Mouse (Mus musculus) thymus, postnatal 10 days (tissue): ENCODE data around the gene Arhgap24.

Experiments
- DNase-seq, 2 experiments: peaks; one replicate each; pipeline ENCODE4 v3.0.0; 2021; ENCODE audit warnings: low spot score in 2 of 2

Gene Arhgap24

GRCm38 (mm10) chr5:102502333-102502732 is 21.1 kb downstream of the Arhgap24 start:
- DNase-seq, result no peak

GRCm38 (mm10) chr5:102503066-102503465 is 21.9 kb downstream of the Arhgap24 start:
- DNase-seq, result no peak

GRCm38 (mm10) chr5:102503868-102504267 is 22.7 kb downstream of the Arhgap24 start:
- no peak for DNase-seq

- no peak for DNase-seq
Measured at GRCm38 (mm10) chr5:102504557-102504956, 23.4 kb downstream of the Arhgap24 start.

- DNase-seq, result no peak
Measured at GRCm38 (mm10) chr5:102508162-102508561, 27.0 kb downstream of the Arhgap24 start.

- no peak for DNase-seq
Measured at GRCm38 (mm10) chr5:102509381-102509780, 28.2 kb downstream of the Arhgap24 start.

- DNase-seq, result no peak
Measured at GRCm38 (mm10) chr5:102511651-102512050, 30.5 kb downstream of the Arhgap24 start.

GRCm38 (mm10) chr5:102515496-102515895 is 34.3 kb downstream of the Arhgap24 start:
- no peak for DNase-seq

GRCm38 (mm10) chr5:102520506-102520905 is 39.3 kb downstream of the Arhgap24 start:
- DNase-seq, result no peak

- no peak for DNase-seq
Measured at GRCm38 (mm10) chr5:102535311-102535710, 54.1 kb downstream of the Arhgap24 start.

GRCm38 (mm10) chr5:102537819-102538218 is 56.6 kb downstream of the Arhgap24 start:
- no peak for DNase-seq

- no peak for DNase-seq
Measured at GRCm38 (mm10) chr5:102546296-102546695, 65.1 kb downstream of the Arhgap24 start.

- DNase-seq, result no peak
Measured at GRCm38 (mm10) chr5:102547786-102548185, 66.6 kb downstream of the Arhgap24 start.

- no peak for DNase-seq
Measured at GRCm38 (mm10) chr5:102548382-102548781, 67.2 kb downstream of the Arhgap24 start.

- DNase-seq, result no peak
Measured at GRCm38 (mm10) chr5:102550211-102550610, 69.0 kb downstream of the Arhgap24 start.

GRCm38 (mm10) chr5:102550870-102551637 is 69.9 kb downstream of the Arhgap24 start:
- DNase-seq, result no peak

GRCm38 (mm10) chr5:102552533-102552932 is 71.3 kb downstream of the Arhgap24 start:
- DNase-seq, result no peak

- no peak for DNase-seq
Measured at GRCm38 (mm10) chr5:102555958-102556357, 74.8 kb downstream of the Arhgap24 start.

- DNase-seq, result no peak
Measured at GRCm38 (mm10) chr5:102560270-102560669, 79.1 kb downstream of the Arhgap24 start.

- no peak for DNase-seq
Measured at GRCm38 (mm10) chr5:102563971-102564370, 82.8 kb downstream of the Arhgap24 start.

- no peak for DNase-seq
Measured at GRCm38 (mm10) chr5:102568764-102569163, 87.6 kb downstream of the Arhgap24 start.

GRCm38 (mm10) chr5:102571445-102571844 is 90.3 kb downstream of the Arhgap24 start:
- DNase-seq, result no peak

GRCm38 (mm10) chr5:102576750-102577149 is 95.6 kb downstream of the Arhgap24 start:
- DNase-seq, result no peak

- DNase-seq, result no peak
Measured at GRCm38 (mm10) chr5:102577729-102578128, 96.5 kb downstream of the Arhgap24 start.
